Mouse (Mus musculus) T-helper 2 cell (primary cell): Measurements from ENCODE around the gene Slc38a1.

ENCODE experiments used
- in situ Hi-C: fragments of 300-600 bp; cut with MboI, MseI; formaldehyde crosslinking; loops from one replicate; pipeline ENCODE4 v1.15.1; 2025; ENCODE audit warnings: high pct_unique_total_duplicates

Slc38a1 gene

DNA sequence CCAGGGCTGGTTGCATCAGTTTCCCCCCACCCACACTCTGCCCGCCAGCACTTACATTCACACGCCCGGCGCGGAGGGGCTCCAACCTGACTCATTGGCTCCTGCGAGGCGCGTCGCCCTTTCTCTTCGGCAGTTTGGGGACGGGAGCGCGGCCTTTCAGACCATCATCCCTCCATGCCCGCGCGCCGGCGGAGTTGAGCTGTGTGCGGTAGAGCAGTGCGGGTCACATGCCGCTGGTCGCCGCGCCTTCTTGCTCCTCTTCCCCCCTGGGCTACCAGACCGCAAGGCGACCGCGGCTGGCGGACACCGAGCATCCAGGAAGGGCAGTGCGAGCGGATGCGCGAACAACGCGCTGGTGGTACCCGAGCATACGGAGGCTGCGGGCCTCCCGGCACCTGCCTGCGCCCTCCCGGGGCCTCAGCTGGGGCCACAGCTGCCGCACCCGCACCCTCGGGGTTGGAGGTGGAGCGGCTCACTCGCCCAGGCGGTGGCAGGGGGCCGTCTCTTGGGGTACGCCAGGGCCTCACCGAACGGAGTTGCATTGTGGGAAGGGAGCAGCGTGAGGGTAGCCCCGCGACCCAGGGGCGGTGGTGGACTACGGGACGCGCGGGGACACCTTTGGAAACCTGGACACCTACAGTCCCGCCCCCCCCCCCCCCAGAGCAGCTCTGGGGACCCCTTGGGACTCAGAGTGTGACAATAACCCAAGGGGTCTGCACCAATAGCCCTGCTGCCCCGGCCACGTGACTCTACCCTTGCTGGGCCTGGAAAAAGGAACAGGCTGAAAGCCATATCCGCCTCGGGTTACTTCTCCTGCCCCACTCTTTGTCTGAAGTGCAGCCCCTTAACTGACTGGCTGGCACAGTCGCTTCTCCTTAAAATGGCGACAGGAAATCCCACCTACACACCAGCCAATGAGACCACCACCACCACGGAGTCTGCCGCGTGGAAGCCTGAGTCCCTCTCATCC, at the start of gene Slc38a1:
Gene Slc38a1 (minus strand): TSS at position 478 of the 970 bp plus-strand sequence.
- in situ Hi-C loops = no loop called here

DNA sequence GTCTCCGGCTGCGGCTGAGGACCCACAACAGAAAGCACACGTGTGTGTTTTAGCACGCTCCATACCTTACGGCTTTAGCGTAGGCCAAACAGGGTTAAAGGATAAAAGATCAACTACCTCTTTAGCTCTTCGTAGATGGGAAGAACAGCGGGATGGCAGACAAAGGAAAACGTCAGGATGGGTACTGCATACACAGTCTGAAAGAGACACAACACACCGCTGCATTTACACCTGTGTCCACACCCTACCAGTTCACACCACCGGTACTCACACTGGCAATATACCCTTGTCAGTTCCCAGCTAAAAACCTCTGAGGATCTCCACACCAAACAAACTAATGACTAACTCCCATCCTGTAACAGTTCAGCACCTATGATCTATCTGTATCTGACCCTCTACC, 49.7 kb upstream of the Slc38a1 start:
- in situ Hi-C loops = no loop called here

DNA sequence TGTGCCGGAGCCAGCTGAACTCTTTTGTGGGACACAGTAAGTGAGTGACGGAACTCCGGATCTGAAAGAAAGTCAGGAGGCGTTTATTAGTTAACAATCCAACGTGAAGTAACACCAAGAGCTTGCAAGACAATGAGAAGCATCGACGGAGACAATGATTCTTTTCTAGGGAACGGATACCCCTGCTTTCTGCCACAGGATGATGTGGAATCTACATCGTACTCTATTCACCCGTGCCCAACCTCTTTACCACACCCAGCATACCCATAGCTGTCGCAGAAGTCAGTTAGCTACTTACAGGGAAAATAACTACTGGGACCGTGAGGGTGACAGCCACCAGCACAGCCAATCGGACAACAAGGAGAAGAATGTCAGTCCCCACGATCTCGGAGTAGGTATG, 48.7 kb upstream of the Slc38a1 start:
- in situ Hi-C loops = no loop called here

DNA sequence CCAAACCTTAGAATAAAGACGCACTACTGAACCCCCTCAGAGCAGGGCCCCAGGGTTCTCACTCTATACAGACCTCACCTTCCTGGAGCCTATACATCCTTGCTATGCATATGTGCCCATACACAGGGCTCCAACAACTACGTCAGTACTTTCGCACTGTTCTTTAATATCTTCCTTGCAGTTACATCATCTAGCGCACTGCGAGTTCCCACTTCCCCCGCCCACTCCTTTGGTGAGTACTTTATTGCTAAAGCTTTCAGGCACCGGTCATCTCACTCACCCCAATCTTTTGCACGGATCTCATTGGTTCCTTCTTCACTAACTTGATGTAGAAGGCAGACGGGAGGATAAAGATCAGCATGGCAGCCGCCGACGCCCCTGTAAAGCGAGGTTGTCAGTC, 48.1 kb upstream of the Slc38a1 start:
- in situ Hi-C loops = no loop called here

DNA sequence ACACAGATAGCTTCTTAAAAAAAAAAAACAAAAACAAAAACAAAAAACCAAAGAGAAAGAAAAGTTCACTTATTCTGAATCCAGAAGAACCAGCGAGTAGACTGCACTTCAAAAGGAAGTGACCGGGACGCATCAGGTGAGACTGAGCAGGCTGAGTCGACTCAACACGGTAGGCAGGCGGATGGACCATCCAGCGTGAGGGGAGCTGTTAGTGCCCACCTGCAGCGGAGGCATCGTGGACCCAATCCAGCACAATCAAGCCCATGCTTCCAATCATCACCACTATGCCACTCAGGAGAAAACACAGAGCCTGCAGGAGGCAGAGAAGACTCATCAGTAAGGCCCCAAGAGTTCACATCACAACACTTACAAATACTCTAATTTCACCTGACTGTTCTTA, 47.2 kb upstream of the Slc38a1 start:
- in situ Hi-C loops = no loop called here

DNA sequence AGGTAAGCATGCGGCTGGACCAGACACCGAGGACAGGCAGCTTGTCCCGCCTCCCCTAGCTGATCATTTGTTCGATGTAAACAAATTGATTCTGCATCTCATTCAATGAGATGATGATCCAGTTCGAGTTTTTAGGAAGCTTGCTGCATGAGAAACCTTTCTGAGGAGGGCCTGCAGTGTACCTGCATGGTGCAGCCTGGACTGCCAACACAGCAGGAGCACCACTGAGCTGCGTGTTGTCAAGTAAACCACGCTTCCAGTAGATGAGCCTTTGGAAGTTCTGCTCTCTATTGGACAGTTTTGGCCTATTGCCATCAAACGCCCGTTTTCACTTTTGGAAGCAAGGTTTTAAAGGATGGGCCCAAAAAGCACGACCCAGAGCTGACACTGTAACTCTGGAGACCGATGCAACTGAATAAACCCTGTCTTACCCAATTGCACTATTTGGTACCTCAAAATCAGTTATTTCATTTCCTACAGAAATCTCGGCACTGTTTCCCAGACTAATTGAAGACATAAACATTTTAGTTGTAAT, 46.1 kb upstream of the Slc38a1 start:
- in situ Hi-C loops = no loop called here

DNA sequence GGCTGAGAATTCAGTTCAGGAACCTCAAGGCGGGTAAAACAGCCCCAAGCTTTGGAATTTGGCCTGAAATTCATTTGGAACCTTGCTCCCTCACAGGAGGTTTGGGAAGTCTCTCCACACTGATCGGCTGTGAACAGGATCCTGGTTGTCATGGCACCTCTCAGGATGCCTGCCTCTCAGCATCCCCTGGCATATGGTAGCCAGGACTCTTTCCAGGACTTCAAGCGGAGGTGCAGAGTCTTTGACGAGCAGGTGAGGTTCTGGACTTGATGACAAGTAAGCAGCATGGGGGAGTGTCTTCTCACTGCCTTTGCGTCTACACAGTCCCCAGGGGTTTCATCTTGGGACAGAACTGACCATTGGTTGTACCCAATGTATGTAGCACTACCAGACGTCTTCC, 45.3 kb upstream of the Slc38a1 start:
- in situ Hi-C loops = no loop called here

DNA sequence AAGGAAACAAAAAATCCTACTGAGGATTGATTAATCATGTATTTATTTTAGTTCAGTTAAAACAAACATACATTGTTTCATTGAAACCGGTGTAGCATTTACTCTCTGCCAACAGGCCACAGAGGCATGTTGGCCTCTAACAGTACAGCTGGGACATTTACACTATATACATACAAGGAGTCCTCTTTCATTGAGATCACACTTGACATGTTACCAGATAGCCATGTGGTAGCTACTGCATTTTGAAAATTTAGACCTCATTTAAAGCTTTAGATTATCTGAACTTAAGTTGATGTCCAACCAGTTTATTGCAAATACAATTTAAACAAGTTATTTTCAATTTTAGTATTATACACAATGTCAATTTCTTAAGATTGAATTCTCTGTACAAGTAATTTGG, 44.7 kb upstream of the Slc38a1 start:
- in situ Hi-C loops = no loop called here

DNA sequence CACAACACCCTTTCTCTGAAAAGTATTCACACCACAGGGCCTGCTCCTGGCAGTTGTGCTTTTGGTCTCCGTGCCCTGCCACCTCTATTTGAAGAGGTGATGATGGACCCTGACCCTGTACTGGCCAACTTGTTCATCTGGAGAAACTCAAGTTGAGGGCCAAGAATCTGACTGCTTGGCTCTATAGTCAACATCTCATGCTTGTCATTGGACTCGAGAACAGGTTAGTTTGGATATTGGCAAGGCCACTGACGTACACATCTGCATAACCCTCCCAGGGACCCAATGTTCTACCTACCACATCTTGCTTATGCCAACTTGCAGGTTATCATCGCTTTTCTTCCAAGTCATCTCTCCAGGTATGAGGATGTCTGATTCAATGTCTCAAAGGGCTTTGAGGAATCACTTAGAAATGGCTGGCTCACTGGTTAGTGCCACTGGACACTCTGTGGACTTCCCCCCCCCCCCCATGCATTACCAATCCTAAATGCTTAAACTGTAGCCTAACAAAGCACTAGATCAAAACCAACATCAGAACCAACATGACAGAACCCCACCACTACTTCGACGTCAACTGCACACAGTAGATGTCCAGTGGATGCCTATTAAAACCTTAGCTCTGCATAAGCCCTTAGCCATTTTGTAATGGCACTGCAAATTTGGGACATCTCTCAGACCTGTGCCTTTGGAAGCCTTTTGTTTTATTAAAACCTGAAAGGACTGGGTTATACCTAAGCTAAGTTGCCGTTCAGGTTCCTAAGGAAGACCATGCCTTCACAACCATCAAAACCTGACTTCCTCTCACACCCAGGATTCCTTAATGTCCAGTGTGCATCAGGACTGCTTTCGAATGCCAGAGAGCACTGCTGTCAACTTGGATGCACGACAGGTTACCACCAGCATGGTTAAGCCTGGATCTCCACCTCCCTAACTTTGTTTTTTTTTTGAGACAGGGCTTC, 43.8 kb upstream of the Slc38a1 start:
- in situ Hi-C loops = no loop called here

DNA sequence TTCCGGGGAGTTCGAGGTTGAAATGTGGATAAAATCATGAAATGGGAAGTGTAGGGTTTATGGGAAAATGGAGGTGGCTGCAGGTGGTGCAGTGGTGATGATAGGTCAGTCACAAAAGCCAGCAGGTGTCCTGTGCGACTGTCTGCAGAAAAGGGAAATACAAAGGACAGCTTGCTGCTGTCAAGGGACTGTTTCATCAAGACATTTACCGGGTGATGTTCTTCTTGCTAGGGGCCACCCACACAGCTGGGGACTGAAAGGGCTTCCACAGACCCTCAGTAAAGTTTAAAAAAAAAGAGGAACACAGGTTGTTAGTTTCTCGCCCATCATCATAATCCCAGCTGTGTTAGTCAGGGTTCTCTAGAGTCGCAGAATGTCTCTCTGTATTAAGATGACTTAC, 42.6 kb upstream of the Slc38a1 start:
- in situ Hi-C loops = no loop called here

DNA sequence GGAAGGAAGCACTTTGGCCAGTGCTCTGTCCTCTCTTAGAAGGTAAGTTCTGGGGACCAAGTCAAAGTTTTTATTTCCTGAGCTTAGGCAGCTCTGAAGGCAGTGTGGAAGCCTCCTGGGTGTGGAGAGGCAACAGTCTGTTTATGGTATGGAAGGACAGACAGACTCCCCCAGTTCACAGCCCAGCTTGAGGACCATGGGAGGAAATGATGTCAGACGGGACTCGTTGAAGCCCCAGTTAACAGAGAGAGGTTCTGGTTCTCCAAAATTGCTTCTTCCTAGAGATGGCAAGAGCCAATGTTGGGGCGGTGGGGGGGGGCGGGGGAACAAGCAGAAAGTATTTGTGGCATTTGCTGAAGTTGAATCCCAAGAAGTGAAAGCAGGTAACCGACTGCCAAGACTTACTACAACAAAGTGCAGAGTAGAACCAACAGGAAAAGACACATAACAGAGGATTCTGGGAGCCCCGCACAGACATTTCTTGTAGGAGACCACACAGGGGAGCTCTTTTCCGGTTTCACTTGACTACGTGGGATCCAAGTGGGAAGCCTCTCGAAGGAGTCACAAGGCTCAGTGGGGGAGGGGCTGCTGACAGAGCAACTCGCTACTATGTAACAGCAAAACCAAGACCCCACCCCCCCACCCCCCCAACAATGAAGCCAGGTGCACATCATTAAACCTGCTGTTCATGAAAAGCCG, 41.6 kb upstream of the Slc38a1 start:
- in situ Hi-C loops = no loop called here

DNA sequence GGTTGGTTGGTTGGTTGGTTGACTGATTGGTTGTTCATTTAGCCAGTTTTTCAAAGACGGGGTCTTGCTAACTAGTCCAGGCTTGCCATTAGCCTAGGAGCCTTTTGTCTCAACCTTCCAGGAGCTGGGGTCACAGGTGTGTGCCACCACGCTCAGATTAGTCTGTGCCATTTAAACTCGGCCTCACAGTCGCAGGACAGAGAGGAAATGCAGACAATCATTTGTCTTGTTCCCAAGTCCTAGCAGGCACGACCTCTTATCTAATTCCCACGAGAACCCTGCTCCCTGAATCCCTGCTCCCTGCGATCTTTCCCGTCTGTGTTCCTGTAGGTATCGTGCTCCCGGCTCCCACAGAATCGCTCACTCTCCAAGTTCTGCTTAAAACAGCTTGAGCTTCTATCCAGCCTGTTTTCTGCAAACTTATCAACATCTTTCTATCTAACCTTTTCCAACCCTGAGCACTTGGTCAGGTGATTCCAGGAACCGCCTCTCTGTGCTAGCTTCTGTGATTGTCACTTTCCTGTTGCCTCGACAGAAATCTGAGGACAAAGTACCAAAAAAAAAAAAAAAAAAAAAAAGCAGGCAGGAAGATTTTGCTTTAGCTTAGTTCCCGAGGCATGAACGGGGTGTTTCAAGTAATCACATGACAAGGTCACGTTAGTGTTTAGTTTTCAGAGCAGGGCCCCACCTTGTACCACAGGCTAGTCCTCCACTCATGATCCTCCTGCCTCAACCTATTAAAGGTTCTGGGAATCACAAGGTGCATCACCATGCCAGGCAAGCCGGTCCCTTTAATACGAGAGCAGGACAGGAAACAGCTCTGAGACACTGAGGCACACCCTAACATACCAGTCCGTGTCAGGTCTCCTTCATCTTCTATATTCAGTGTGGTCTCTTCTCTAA, 36.4 kb upstream of the Slc38a1 start:
- in situ Hi-C loops = loop anchor here (10.0 kb wide), 1 partner anchor 154 kb away; no protein-coding TSS in a partner anchor

DNA sequence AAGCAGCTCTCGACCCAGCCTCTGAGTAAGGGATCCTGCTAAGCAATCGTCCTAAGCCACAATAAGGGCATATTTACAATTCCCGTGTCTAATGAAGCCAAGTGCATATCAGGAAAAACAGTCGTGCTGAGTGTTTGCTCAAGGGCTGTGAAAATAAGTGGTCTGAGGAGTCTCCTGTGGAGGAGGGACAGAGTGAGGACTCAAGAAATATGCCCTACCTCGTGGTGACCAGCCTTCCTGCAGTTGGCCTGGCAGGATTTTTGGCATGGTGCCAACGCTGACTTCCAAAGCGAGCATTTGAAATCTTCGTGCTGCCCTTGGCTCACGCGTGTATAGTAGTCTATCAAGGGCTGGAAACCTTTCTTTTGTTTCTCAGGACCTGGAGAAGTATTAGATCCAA, 33.8 kb upstream of the Slc38a1 start:
- in situ Hi-C loops = loop anchor here (10.0 kb wide), 1 partner anchor 152 kb away; no protein-coding TSS in a partner anchor

DNA sequence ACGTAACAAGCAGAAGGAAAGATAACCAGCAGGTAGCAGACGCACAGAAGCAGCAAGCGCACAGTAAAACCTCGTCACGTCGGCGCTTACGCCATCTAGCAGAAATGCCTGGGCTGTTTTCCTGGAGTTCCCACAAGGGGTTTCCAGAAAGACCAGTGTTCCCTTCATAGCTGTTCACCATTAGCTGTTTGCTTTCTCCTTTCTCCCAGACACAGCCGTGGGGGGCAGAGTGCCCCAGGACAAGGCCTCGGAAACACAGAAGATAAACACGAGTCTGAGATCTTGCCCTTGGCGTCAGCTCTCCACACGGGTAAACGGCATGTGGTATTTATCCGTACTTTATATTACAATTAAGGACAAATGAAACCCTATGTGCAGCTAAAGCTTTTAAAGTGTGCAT, 33.0 kb upstream of the Slc38a1 start:
- in situ Hi-C loops = loop anchor here (10.0 kb wide), 1 partner anchor 151 kb away; no protein-coding TSS in a partner anchor

DNA sequence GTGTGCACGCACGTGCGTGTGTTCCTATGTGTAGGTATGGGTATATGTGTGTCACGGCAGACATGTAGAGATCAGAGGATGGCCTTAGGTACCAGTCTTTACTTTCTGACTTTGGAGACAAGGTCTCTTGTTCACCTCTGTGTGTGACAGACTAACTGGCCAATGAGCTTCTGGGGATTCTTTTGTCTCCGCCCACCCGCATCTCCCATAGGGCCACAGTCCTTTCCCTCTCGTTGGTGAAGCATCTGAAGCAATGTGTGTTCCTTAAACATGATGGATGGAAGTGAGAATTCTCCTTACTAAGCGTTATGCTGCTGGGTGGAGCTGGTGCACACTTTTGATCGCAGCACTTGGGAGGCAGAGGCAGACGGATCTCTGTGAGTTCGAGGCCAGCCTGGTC, 32.3 kb upstream of the Slc38a1 start:
- in situ Hi-C loops = loop anchor here (10.0 kb wide), 1 partner anchor 150 kb away; no protein-coding TSS in a partner anchor

DNA sequence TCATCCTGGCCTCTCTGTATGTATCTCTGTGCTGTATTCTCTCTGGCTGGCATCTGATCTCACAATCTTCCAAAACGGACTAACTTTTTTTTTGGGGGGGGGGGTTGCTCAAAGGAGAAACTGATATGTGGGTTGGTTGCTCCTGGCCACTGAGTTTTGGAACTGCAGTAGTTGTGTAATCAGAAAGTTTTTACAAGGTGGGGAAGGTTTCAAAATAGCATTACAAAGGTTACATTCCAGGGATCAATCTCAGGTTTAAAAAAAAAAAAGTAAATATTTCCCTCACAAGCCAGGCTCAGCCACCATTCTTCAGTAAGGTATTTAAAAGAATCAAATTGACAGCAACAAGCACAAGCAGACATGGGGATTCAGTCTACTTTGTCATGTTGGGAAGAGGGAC, 31.4 kb upstream of the Slc38a1 start:
- in situ Hi-C loops = loop anchor here (10.0 kb wide), 1 partner anchor 149 kb away; no protein-coding TSS in a partner anchor

DNA sequence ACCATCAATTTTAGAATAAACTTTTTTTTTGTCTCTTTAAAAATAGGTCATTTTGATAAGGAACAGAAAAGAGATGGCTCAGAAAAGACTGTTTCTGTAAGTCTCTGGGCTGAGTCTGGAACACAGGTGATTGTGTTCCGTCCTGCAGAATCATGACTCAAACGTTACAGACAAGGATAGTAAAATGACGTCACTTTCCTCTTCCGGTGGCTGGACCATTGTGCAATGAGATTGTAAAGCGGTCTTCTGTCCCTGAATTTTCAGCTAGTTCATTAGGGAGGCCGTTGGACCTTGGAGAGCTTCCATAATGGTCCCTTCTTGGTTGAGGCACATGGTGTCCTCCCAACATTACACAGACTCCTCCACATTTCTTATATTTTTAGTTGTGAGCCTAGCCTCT, 27.0 kb upstream of the Slc38a1 start:
- in situ Hi-C loops = loop anchor here (10.0 kb wide), 1 partner anchor 145 kb away; no protein-coding TSS in a partner anchor

DNA sequence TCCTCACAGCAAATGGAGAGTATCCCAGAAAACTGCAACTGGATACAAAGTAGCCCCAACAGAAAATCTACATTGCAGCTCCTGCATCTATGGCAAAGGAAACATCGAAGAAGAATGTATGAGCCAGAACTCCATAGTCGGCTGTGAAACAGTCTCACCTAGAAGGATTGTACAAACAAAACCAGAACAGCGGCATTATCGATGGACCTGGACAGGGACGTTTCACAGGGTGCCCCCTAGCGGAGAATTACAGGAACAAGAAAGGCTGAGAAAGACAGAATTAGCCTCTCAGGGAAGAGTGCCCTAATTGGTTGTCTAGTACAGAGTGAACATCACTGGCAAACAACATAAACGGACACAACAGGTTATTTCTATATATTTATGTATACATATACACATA, 23.9 kb upstream of the Slc38a1 start:
- in situ Hi-C loops = no loop called here

DNA sequence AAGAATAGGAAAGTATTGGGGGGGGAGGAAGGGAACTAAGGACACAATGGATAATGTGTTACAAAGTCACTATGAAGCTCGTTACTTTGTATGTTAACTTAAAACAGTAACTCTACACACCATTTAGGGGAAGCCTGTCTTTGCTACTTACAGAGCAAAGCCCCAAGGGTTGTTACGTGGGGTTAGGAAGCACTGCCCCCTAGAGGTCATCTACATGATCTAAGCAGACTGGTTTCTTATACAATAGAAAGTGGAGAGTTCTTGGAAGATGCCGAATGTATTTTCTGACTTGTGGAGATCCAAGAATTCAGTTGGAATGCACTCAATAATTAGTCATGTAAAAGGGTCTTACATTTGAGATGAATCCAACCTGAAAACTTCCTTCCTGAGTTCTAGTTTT, 23.2 kb upstream of the Slc38a1 start:
- in situ Hi-C loops = no loop called here

DNA sequence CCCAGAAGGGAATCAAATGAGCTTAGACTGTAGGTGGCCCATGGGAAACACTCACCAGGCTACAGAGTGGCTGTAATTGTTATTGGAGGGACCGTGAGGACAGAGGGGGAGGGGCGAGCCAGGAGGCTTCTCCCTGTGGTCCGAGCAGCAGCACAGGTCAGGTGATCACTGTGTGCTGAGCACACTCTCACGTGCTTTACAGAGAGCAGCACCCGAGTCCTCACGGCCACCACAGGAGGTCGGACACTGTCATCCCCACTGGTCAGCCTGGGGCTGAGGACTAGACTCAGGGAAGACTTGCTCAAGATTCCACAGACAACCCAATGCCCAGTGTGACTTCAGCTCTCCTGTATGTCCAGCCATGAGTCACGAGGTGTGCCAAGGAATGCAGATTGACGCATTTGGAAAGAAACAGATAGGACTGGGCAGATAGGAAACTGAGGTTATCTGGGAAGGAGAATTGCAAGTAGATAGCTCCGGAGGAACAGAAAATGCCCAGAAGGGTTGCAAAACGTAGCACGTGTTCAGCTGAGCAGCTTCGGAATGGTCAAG, 18.0 kb upstream of the Slc38a1 start:
- in situ Hi-C loops = no loop called here
